Mouse (Mus musculus) heart, embryonic 15.5 days (tissue): ENCODE data around the gene Rnf166. TPM values are rescaled to one million over a fixed set of nuclear protein-coding genes. Genes with fewer than 3 reads are reported as not detected.
A peak's percentile ranks its signal among the peaks of the same experiment; 100 is the strongest.

Experiments used
- ATAC-seq: fragments of 200-750 bp; cut with Nextera tagmentation; replicated peaks from 2 replicates; pipeline ENCODE4 v1.8.0; 2017; ENCODE audit warnings: low read depth, moderate TSS enrichment; ENCODE audit not compliant: insufficient number of reproducible peaks, insufficient read depth, low FRiP score
- H3K27ac ChIP-seq: fragments of 300-500 bp; sonication (generic); 2 replicates; pipeline ENCODE4 v1.5.1; 2015; ENCODE audit warnings: mild to moderate bottlenecking, inconsistent platforms
- H3K27me3 ChIP-seq: fragments of 300-500 bp; sonication (generic); 2 replicates; pipeline ENCODE4 v1.6.1; 2015; ENCODE audit warnings: inconsistent platforms
- H3K36me3 ChIP-seq: fragments of 300-500 bp; sonication (generic); 2 replicates; pipeline ENCODE4 v1.6.1; 2015; ENCODE audit warnings: mild to moderate bottlenecking, inconsistent platforms
- H3K4me1 ChIP-seq: fragments of 300-500 bp; sonication (generic); replicated peaks from 2 replicates; pipeline ENCODE4 v1.6.1; 2015; ENCODE audit warnings: inconsistent platforms
- H3K4me2 ChIP-seq: fragments of 300-500 bp; sonication (generic); 2 replicates; pipeline ENCODE4 v1.6.1; 2015; ENCODE audit warnings: inconsistent platforms, mild to moderate bottlenecking, moderate library complexity
- H3K4me3 ChIP-seq: fragments of 300-500 bp; sonication (generic); 2 replicates; pipeline ENCODE4 v1.5.1; 2015; ENCODE audit warnings: mild to moderate bottlenecking, inconsistent platforms
- H3K9ac ChIP-seq: fragments of 300-500 bp; sonication (generic); 2 replicates; pipeline ENCODE4 v1.6.1; 2015; ENCODE audit warnings: mild to moderate bottlenecking, inconsistent platforms
- H3K9me3 ChIP-seq: fragments of 300-500 bp; sonication (generic); replicated peaks from 2 replicates; pipeline ENCODE4 v1.6.1; 2016; ENCODE audit warnings: inconsistent platforms
- WGBS: fragments of 180-500 bp; shearing (Covaris S2); methylation state at CpG from one replicate; pipeline ENCODE4 v1.1.7; 2015; ENCODE audit warnings: mixed read lengths; 5-methylcytosine and 5-hydroxymethylcytosine counted together
- polyA plus RNA-seq: library from polyadenylated mRNA; unstranded; fragments of >200 nt; fragmentation: Nextera tagmentation; extraction: Ambion mirVana; gene quantifications from 2 replicates; pipeline ENCODE4 v1.2.1, GENCODE M21; 2015

Gene Rnf166
- polyA plus RNA-seq, 1 experiment from 2014 or later = 37.0 TPM

DNA sequence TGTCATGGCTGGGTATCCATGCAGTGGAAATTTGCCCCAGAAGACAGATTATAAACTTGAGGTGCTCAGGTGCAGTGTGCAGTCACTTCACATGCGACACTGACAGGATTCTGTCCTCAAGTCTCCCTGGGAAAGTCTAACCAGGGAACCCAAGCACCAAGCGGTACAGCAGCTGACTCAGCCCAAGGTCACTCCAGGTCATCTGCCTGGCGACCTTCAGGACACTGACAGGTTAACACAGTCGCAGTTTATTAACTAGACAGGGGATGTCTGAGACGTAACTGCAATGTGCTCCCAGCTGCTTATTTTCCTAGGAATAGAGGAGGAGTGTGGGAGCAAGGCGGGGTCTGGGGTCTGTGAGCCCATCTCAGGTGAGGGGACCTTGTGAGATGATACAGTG is 6.5 kb downstream of the Rnf166 start:
- H3K27me3 ChIP-seq = no peaks in the 10 kb centered on the region
- H3K9ac ChIP-seq = no peak overlapping the region
- H3K4me2 ChIP-seq = no peak overlapping the region
- H3K4me3 ChIP-seq = no peak overlapping the region
- no peak overlapping the region for H3K27ac ChIP-seq
- H3K9me3 ChIP-seq = no peaks in the 10 kb centered on the region
- 71% methylated on average over 6 of the region's 6 CpGs for WGBS
- H3K36me3 ChIP-seq = peaks cover 48% of the 10 kb centered on the region
- ATAC-seq = no peak
- peaks cover 20% of the 10 kb centered on the region for H3K4me1 ChIP-seq

DNA sequence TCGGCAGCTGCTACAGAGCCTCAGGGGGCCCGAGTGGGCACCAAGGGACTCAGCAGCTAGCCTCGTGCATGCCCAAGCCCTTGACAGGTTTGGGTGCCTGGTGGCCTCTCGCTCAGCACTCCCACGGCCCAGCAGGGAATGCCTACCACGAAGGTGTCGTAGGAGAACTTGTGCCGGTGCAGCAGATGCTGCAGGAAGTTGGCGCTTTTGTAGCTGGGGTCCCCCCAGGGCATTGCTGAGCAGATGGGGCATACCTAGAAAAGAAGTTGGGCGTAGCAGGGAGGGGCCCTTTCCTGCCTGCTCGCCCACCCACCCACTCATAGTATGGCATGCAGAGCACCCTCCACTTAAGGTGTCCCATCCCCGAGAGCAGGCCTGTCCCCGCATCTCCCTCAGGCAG is 8.0 kb downstream of the Rnf166 start:
- ATAC-seq = no peak
- Histone ChIP-seq H3K4me1 (peaks cover 16% of the 10 kb centered on the region), H3K9me3 (no peaks in the 10 kb centered on the region), H3K4me2 (no peak overlapping the region), H3K27me3 (no peaks in the 10 kb centered on the region), H3K9ac (no peak overlapping the region), H3K36me3 (peaks cover 36% of the 10 kb centered on the region), H3K4me3 (no peak overlapping the region), H3K27ac (no peak overlapping the region)
- 86% methylated on average over 13 of the region's 13 CpGs for WGBS

DNA sequence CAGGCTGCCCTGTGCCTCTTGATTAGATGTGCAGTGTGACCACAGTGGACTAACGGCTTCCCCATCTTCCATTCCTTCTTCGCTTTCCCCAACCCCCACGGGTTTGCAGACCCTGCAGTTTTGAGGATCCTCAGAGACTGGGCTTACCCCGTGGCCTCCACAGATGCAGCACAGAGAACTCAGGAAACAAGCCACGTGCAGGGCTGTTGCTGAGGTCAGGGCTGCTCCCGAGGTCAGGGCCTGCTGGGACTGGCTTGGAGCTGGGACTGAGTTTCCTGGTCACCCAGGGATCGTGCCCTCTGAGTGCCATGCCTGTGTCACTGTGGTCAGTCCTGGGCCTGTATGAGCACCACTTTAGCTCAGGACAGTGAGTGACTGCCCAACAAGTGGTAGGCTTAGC is 10.9 kb downstream of the Rnf166 start:
- no peak overlapping the region for H3K4me3 ChIP-seq
- no peak for ATAC-seq

DNA sequence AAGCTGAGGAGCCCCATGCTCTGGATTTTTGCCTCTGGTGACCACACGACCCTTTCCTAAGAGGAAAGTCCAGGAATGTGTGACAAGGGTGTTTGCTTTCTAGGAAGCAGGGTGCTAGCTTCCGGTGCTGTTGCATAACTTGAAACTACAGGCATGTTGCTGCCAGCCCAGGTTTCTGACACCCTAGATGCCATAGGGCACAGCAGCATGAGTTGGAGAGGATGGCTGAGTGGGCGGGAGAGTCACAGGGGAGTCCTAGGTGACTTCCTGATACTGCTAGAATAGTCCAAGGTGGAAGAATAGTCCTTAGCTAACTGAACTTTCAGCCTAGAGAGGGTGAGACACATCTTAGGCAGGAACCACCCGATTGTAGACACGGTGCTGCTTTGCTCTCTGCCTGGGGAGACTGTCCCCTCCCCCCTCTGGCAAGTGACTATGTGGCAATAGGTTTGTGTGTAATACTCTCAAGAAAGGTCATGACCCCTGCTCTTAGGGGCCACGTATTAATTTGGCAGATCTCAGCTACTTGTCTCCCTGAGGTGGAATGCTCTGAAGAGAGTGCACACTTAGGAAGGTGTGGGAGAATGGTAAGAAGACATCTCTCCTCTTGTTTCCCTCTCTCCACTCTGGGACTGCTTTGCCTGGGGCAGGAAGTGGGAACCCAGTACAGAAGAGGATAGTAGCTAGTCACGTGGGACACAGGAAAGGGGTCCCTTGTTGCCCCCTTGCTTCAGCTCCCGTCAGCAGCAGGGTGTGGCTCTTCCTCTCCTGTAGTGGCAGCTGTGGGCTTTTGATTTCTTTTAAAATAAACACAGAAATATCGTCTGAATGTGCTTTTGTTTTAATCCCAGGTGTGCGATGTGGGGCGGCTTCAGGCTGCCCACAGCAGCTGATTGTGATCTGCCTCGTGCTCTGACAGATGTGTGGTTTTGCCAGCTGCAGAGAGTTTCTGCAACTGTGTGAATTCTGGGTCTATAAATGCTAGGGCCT is 11.9 kb downstream of the Rnf166 start:
- Histone ChIP-seq H3K36me3 (peaks cover 31% of the 10 kb centered on the region), H3K4me3 (no peak overlapping the region), H3K9ac (no peak overlapping the region), H3K27me3 (peaks cover 15% of the 10 kb centered on the region), H3K4me1 (peaks cover 37% of the 10 kb centered on the region), H3K4me2 (no peak overlapping the region), H3K9me3 (no peaks in the 10 kb centered on the region), H3K27ac (no peak overlapping the region)
- WGBS = 46% methylated on average over 12 of the region's 12 CpGs
- ATAC-seq = no peak

More for the DNA sequence above, 10.9 kb downstream of the Rnf166 start:
- Histone ChIP-seq H3K4me2 (no peak overlapping the region), H3K9me3 (no peaks in the 10 kb centered on the region), H3K9ac (no peak overlapping the region), H3K36me3 (peaks cover 33% of the 10 kb centered on the region), H3K4me1 (peaks cover 36% of the 10 kb centered on the region), H3K27ac (no peak overlapping the region), H3K27me3 (peaks cover 9% of the 10 kb centered on the region)
- 59% methylated on average over 7 of the region's 7 CpGs for WGBS

DNA sequence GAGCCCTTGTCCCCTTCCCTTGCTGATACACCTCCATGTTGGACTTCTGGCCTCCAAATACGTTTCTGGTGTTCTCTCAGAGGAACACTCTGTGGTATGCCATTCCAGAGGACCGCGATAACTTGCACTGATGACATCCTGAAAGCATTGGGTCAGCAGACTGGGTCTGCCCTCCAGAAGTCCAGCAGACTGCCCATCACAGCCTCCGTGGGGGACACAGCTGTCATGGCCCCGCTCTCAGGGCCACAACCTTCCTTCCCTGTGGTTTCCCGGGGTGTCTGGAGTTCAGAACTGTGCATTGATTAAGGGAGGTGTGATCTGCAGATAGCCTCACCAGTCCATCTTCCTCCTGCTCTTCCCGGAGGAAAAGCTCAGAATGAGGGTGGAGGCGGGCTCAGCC is 13.4 kb downstream of the Rnf166 start:
- H3K4me1 ChIP-seq = peaks cover 39% of the 10 kb centered on the region
- no peak overlapping the region for H3K4me2 ChIP-seq
- no peak for ATAC-seq
- peaks cover 17% of the 10 kb centered on the region for H3K36me3 ChIP-seq
- H3K4me3 ChIP-seq = no peak overlapping the region
- no peaks in the 10 kb centered on the region for H3K9me3 ChIP-seq
- 65% methylated on average over 8 of the region's 8 CpGs for WGBS
- peaks cover 23% of the 10 kb centered on the region for H3K27me3 ChIP-seq
- no peak overlapping the region for H3K9ac ChIP-seq
- H3K27ac ChIP-seq = no peak overlapping the region

DNA sequence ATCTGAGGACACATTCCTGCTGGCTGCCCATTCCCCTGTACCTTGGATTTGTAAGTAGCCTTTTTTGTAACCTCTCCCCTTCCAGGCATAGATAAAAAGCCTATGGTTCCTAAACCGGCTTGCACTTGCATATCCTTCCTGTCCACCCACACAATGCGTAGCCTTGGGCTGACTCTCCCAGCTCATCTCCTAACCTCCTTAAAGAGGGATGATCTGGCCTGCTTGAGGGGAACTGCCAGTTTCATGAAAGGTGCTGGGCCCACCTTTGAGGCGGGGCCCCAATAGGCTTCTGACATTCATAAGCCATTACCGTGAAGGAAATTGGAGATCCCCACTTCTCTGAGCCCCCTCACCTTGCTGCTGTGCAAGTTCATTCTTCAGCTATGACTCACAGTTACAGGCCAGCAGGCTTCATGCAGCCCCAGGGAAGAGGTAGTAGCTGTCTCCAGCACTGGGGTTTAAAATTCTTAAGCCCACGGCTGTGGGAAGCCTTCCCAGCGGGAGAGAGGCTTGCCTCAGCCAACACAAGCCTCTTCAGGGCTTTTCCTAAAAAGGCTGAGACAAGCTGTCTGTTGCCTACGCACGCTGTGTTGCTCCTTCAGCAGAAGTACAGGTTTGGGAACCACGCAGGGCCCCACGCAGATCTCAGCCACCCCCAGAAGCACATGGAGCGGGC is 14.3 kb downstream of the Rnf166 start:
- no peak for ATAC-seq
- H3K4me3 ChIP-seq = no peak overlapping the region
- H3K36me3 ChIP-seq = peaks cover 8% of the 10 kb centered on the region
- H3K27ac ChIP-seq = no peak overlapping the region
- peaks cover 23% of the 10 kb centered on the region for H3K27me3 ChIP-seq
- no peak overlapping the region for H3K4me2 ChIP-seq
- no peak overlapping the region for H3K9ac ChIP-seq
- H3K4me1 ChIP-seq = peaks cover 39% of the 10 kb centered on the region
- 64% methylated on average over 11 of the region's 11 CpGs for WGBS
- no peaks in the 10 kb centered on the region for H3K9me3 ChIP-seq

DNA sequence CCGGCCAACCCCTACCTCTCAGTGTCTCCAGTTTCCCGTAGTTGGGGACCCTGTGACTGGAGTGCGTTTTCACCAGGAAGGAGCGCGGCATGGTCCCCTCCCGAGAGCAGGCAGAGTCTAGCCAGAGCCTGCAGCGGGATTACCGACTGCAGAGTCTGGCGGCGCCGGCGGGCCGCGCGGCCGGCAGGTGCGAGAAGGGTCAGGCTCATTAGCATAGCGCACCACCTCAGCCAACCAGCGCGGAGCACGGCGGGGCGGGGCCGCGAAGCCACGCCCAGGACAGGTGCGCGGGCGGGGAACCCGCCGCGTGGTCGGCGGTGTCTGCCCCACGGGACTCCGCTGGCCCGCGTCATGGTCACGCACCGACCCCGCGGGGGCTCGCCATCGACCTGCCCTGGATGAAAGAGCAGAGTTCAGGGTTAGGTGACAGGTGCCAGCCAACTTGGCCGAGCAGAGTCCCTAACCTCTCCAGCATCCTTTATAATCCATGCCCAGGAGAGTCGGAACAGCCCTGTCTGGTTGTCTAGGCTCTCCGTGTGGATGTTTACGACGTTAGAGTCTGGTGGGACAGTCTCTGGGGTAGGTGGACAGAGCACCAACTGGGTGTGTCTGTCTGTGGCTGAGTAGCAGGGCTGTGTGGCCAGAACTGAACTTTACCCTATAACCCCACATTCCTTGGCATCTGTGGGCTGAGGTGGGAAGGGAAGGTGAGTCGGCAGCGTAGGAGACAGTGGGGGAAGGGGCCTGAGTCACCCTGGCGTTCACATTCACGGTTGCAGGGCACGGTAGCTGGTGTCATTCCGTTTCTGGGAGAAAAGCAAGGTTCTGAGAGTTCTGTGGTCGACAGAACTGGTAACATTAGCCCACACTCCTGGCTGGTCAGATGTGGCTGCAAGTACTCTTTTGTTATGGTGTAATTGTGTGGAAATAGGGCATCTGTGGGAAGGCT is 15.1 kb downstream of the Rnf166 start, which contains the start of gene Snai3:
Gene Snai3 (minus strand): TSS at position 210 of the 949 bp plus-strand sequence.
- Histone ChIP-seq H3K27ac (no peak within 1 kb of the TSS), H3K9ac (peak within 1 kb of the TSS; percentile 59), H3K27me3 (peaks cover 23% of the 10 kb centered on the region), H3K4me3 (peak within 1 kb of the TSS; percentile 50), H3K9me3 (no peaks in the 10 kb centered on the region), H3K36me3 (no peaks in the 10 kb centered on the region; the same call in 1 of the 2 replicates), H3K4me2 (peak within 1 kb of the TSS; percentile 91), H3K4me1 (peaks cover 39% of the 10 kb centered on the region)
- peak; percentile 82 for ATAC-seq
- WGBS = 5% methylated on average over 56 of the region's 56 CpGs

DNA sequence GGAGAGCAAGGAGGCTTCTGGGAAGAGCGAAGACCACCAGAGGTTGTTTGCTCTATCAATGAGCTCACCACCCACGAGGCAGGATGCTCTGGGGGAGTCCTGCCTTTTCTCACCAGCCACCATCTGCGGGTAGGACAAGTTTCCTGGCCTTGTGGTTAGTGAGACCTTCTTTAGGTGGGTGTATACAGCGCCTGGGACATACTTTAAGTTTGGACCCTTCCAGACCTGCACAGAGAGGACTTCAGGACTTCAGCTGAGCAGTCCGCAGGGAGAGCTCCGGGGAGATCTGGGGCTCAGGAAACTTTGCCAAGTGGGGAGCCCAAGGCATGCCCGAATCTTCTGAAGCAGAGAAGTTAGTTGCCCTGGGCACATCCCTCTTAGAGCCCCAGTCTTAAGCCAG is 15.9 kb downstream of the Rnf166 start:
- WGBS = 30% methylated on average over 7 of the region's 7 CpGs
- no peak overlapping the region for H3K27ac ChIP-seq
- H3K4me2 ChIP-seq = peak overlapping the region; percentile 91
- no peaks in the 10 kb centered on the region for H3K36me3 ChIP-seq
- H3K4me3 ChIP-seq = peak overlapping the region; percentile 50
- peaks cover 23% of the 10 kb centered on the region for H3K27me3 ChIP-seq
- ATAC-seq = no peak
- peaks cover 39% of the 10 kb centered on the region for H3K4me1 ChIP-seq
- no peaks in the 10 kb centered on the region for H3K9me3 ChIP-seq
- H3K9ac ChIP-seq = peak overlapping the region; percentile 59

DNA sequence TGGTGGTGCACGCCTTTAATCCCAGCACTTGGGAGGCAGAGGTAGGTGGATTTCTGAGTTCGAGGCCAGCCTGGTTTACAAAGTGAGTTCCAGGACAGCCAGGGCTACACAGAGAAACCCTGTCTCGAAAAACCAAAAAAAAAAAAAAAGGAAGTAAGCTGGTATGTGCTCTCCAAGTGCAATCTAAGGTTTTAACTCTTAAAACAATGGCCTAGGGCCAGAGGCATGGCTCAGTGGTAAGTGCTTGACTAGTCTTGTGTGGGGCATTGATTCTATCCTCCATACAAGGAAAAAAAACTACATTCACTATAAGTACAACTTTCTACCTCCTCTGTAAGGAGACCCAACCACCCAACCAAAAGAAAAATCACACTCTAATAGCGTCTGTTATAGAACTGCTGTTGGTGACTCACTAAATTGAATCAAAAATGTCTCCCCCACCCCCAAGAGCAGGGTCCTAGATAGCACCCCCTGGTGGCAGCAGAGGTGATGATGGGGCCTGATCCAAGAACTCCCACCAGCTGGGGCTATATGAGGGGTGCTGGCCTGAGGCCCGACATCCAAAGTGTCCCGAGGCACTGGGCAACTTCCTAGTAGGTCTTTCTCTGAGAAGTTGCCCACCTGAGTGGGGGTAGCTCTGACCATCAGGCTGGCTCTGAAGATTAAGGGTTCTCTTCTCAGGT is 16.5 kb downstream of the Rnf166 start:
- no peak for ATAC-seq
- Histone ChIP-seq H3K36me3 (no peaks in the 10 kb centered on the region), H3K27ac (no peak overlapping the region), H3K4me3 (no peak overlapping the region), H3K27me3 (peaks cover 23% of the 10 kb centered on the region), H3K4me2 (peak overlapping the region; percentile 91; the same call in 1 of the 2 replicates), H3K9me3 (no peaks in the 10 kb centered on the region), H3K9ac (no peak overlapping the region), H3K4me1 (peaks cover 39% of the 10 kb centered on the region)
- WGBS = 60% methylated on average over 6 of the region's 6 CpGs

DNA sequence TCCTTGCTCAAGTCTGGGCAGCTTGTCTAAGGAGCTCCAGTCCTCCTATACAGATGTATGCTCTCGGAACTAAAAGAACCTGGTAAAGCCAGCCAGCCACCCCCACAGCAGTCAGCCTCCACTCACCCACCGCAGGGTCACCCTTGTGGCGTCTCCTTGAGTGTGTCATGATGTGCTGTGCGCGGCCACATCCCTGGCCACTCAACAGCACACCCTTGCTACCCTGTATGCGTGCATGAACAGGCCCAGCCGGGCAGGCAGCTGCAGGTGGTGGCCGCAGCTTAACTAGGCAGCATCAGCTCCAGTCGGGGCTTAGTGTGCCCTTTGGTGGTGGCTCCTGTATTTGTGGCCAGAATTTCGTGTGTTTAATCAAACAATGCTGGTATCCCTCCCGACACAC is 18.7 kb downstream of the Rnf166 start:
- Histone ChIP-seq H3K9ac (no peak overlapping the region), H3K27ac (no peak overlapping the region), H3K36me3 (no peaks in the 10 kb centered on the region), H3K4me3 (no peak overlapping the region), H3K4me2 (no peak overlapping the region), H3K9me3 (no peaks in the 10 kb centered on the region), H3K4me1 (peaks cover 42% of the 10 kb centered on the region), H3K27me3 (peaks cover 23% of the 10 kb centered on the region)
- no peak for ATAC-seq
- WGBS = 62% methylated on average over 11 of the region's 11 CpGs
